Mouse (Mus musculus) MEL (cell line): ENCODE measurements around the gene Zmat5.

Source experiments
- CHD2 ChIP-seq: IDR thresholded peaks from 2 replicates; pipeline ENCODE4 v1.6.1; 2011; ENCODE audit warnings: low read length, improper control_type of control experiment
- CTCF ChIP-seq, 3 experiments: IDR thresholded peaks in 2 of 3; conservative IDR thresholded peaks in 1 of 3; 2 replicates each; pipeline ENCODE4 v1.5.1; 2011 to 2012; ENCODE audit warnings: low read length in 3 of 3, low read depth in 2 of 3, mild to moderate bottlenecking in 2 of 3, improper control_type of control experiment in 1 of 3, inconsistent platforms in 1 of 3, mixed read lengths in 1 of 3, moderate library complexity in 1 of 3; ENCODE audit not compliant: control insufficient read depth in 1 of 3, insufficient read depth in 1 of 3, poor library complexity in 1 of 3, severe bottlenecking in 1 of 3
- HCFC1 ChIP-seq: IDR thresholded peaks from 2 replicates; pipeline ENCODE4 v1.6.1; 2012; ENCODE audit warnings: low read depth, mild to moderate bottlenecking, inconsistent platforms, low read length, improper control_type of control experiment, moderate library complexity
- TAL1 ChIP-seq: IDR thresholded peaks from 2 replicates; pipeline ENCODE4 v1.6.1; 2012; ENCODE audit warnings: mild to moderate bottlenecking, inconsistent platforms, low read length, moderate library complexity, mixed read lengths
- USF1 ChIP-seq: IDR thresholded peaks from 2 replicates; pipeline ENCODE4 v1.6.1; 2014; ENCODE audit warnings: low read depth, mild to moderate bottlenecking, inconsistent platforms, low read length, improper control_type of control experiment, moderate library complexity

DNA sequence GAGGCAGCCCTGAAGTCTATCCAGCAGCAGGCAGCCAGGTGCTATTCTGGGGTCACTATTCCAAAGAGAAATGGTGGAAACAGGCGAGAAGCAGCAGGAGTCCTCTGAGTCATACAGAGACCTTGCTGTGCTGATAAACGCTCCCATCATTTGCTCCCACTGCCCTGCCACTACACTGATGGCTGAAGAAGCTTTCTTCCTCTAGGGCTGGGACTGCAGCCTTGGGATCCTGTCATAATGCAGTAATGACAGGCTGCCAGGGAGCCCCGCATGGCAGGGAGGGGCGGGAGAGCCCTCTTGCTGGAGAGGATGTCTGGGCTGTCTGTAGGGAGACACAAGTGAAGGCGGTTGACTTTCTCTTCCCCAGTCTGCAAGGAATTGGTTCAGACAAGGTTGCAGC, 60.0 kb downstream of the Zmat5 start:
- TF ChIP-seq USF1 (no peak), CHD2 (no peak), CTCF (IDR thresholded peaks at IDR 0.05 in 2 of 3, conservative IDR thresholded peaks at IDR 0.05 in 1 of 3; ENCODE audit: control insufficient read depth in 1 of 3, insufficient read depth in 1 of 3, low read depth in 2 of 3, low read length in 3 of 3, poor library complexity in 1 of 3, severe bottlenecking in 1 of 3) (no peak), HCFC1 (no peak), TAL1 (no peak)
